Mouse (Mus musculus): ENCODE measurements around the gene Myom1. TPM values are rescaled to one million over a fixed set of nuclear protein-coding genes. Genes with fewer than 3 reads are reported as not detected.

The Myom1 gene
- polyA plus RNA-seq, 1 experiment from 2014 or later = 18.5 TPM

DNA sequence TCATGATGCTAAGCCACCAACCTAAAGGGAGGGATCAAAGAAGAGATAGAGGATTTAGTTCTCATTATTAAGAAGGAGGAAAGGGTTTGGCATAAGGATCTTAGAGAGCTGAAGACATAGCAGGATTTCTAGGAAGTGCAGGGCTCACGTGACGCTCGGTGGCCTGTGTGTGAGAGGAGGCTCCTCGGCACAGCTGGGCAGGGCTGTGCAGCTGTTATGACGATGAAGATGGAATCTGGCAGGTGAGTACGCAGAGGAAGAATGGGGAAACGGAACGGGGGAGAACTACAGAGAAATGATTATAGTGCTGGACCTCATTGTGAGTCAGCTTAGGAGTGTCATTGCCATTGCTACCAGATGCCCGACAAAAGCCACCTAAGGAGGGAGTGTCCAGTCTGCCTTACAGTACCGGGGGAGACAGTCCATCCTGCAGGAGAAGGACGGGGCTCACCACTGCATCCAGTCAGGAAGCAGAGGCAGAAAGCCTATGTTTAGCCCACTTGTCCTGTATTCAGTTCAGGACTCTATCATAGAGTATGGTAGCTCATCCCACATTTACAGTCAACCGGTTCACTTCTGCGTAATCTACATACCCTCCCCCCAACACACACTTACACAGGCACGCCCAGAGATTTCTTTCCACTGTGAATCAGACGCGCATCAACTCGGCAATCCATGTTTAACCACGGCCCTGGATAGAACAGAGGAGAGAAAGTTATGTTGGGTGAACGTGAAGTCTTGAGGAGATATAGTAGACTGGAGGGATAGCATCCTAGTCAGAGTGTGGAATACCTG lies 142.1 kb downstream of the Myom1 start:
- WGBS = 83% methylated on average over 19 of the region's 19 CpGs
- H3K4me1 ChIP-seq (replicated peaks; ENCODE audit: control insufficient read depth, insufficient read depth, low read length) = no peaks in the 10 kb centered on the region
- no peaks in the 10 kb centered on the region for H3K9me3 ChIP-seq (ENCODE audit: control insufficient read depth, low read length)
- no peak overlapping the region for H3K9ac ChIP-seq (ENCODE audit: low read length)
- H3K27me3 ChIP-seq (replicated peaks; ENCODE audit: control insufficient read depth, insufficient read depth, low read length) = no peaks in the 10 kb centered on the region
- H3K27ac ChIP-seq (ENCODE audit: low read depth) = no peak overlapping the region
- ATAC-seq (replicated peaks; ENCODE audit: low FRiP score, low TSS enrichment, low read depth) (no peak), DNase-seq (ENCODE audit: low spot score) (peak; percentile 32)
- no peak overlapping the region for H3K4me3 ChIP-seq (ENCODE audit: low read depth, low read length)
- H3K36me3 ChIP-seq (ENCODE audit: control insufficient read depth, insufficient read depth, low read length) = no peaks in the 10 kb centered on the region
- no peak overlapping the region for H3K4me2 ChIP-seq (ENCODE audit: low read length)

DNA sequence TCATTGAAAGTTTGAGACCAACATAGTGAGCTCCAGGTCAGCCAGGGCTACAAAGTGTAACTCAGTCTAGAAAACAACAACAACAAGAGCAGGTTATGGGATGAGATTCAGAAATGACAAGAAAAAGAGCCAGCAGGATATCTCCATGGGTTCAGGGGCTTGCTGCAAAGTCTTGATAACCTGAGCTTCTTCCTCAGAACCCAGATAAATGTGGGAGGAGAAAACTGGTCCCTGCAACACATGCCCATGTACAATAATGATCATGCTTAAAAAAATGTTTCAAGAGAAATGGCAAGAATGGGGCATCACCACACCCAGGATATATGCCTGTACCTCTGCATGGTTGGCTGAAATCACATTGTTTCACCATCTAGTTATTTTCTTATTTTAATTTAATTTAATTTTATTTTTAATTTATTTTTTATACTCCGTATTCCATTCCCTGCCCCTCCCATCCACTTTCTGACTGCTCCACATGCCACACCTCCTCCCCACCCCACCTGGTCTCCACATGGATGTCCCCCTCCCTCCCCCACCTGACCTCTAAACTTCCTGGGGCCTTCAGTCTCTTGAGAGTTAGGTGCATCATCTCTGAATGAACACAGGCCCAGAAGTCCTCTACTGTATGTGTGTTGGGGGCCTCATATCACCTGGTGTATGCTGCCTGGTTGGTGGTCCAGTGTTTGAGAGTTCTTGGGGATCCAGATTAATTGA lies 143.0 kb downstream of the Myom1 start:
- DNase-seq (ENCODE audit: low spot score) (no peak), ATAC-seq (replicated peaks; ENCODE audit: low FRiP score, low TSS enrichment, low read depth) (no peak)
- 95% methylated on average over 1 of the region's 1 CpGs for WGBS
- H3K4me3 ChIP-seq (ENCODE audit: low read depth, low read length) = no peak overlapping the region
- H3K27me3 ChIP-seq (replicated peaks; ENCODE audit: control insufficient read depth, insufficient read depth, low read length) = no peaks in the 10 kb centered on the region
- H3K9me3 ChIP-seq (ENCODE audit: control insufficient read depth, low read length) = no peaks in the 10 kb centered on the region
- no peak overlapping the region for H3K9ac ChIP-seq (ENCODE audit: low read length)
- H3K4me2 ChIP-seq (ENCODE audit: low read length) = no peak overlapping the region
- no peaks in the 10 kb centered on the region for H3K4me1 ChIP-seq (replicated peaks; ENCODE audit: control insufficient read depth, insufficient read depth, low read length)
- H3K27ac ChIP-seq (ENCODE audit: low read depth) = no peak overlapping the region
- no peaks in the 10 kb centered on the region for H3K36me3 ChIP-seq (ENCODE audit: control insufficient read depth, insufficient read depth, low read length)

DNA sequence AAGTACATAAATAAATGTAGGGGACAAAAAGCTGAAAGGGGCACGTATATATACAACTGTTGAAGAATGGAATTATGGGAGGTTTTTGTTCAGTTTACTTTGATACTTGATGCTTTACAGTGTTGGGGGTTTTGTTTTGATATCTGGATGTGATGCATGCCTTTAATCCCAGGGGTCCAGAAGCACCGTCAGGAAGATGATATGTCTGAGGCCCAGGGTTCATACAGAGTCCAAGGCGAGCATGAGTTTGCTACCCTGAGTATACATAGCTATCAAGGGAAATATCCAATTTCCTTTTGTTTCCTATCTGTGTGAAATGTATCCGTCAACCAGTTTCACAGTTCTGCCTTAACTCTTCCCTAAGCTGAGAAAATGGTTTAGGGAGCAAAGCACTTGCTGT lies 150.9 kb downstream of the Myom1 start:
- Histone ChIP-seq H3K9me3 (ENCODE audit: control insufficient read depth, low read length) (no peaks in the 10 kb centered on the region), H3K4me1 (replicated peaks; ENCODE audit: control insufficient read depth, insufficient read depth, low read length) (peaks cover 10% of the 10 kb centered on the region; the same call in 1 of the 2 replicates), H3K9ac (ENCODE audit: low read length) (no peak overlapping the region), H3K27me3 (replicated peaks; ENCODE audit: control insufficient read depth, insufficient read depth, low read length) (no peaks in the 10 kb centered on the region), H3K4me3 (ENCODE audit: low read depth, low read length) (no peak overlapping the region), H3K36me3 (ENCODE audit: control insufficient read depth, insufficient read depth, low read length) (no peaks in the 10 kb centered on the region), H3K4me2 (ENCODE audit: low read length) (no peak overlapping the region), H3K27ac (ENCODE audit: low read depth) (no peak overlapping the region)
- DNase-seq (ENCODE audit: low spot score) (no peak), ATAC-seq (replicated peaks; ENCODE audit: low FRiP score, low TSS enrichment, low read depth) (no peak)
- whole genome bisulfite sequencing = 40% methylated on average over 4 of the region's 4 CpGs

DNA sequence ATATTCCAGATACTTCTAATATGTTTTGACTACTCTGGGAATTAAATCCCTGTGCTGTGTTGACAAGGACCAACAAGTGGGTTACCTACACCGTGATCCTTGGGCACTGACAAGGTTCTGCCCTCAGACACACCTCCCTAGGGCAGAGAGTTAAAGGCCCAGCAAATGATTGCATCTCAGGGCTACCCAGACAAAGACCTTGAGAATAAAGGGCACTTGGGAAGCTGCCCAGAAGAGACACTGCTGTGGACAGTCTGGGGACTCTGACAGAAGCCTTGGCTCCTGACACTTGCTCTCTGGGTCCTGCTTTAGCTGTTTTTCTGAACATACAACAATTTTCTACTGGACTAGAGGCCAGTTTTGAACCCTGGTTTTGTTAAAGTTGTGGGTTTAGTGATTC lies 152.8 kb downstream of the Myom1 start:
- Histone ChIP-seq H3K4me3 (ENCODE audit: low read depth, low read length) (no peak overlapping the region), H3K27me3 (replicated peaks; ENCODE audit: control insufficient read depth, insufficient read depth, low read length) (no peaks in the 10 kb centered on the region), H3K4me1 (replicated peaks; ENCODE audit: control insufficient read depth, insufficient read depth, low read length) (peaks cover 15% of the 10 kb centered on the region), H3K4me2 (ENCODE audit: low read length) (no peak overlapping the region), H3K9me3 (ENCODE audit: control insufficient read depth, low read length) (no peaks in the 10 kb centered on the region), H3K36me3 (ENCODE audit: control insufficient read depth, insufficient read depth, low read length) (no peaks in the 10 kb centered on the region), H3K27ac (ENCODE audit: low read depth) (no peak overlapping the region), H3K9ac (ENCODE audit: low read length) (no peak overlapping the region)
- DNase-seq (ENCODE audit: low spot score) (no peak), ATAC-seq (replicated peaks; ENCODE audit: low FRiP score, low TSS enrichment, low read depth) (no peak)
- WGBS = 17% methylated on average over 1 of the region's 1 CpGs

GRCm38 (mm10) chr17:71159152-71159567 lies 156.7 kb downstream of the Myom1 start:
- H3K27ac ChIP-seq (ENCODE audit: low read depth) = peak overlapping the region; percentile 6; the same call in 1 of the 2 replicates

DNA sequence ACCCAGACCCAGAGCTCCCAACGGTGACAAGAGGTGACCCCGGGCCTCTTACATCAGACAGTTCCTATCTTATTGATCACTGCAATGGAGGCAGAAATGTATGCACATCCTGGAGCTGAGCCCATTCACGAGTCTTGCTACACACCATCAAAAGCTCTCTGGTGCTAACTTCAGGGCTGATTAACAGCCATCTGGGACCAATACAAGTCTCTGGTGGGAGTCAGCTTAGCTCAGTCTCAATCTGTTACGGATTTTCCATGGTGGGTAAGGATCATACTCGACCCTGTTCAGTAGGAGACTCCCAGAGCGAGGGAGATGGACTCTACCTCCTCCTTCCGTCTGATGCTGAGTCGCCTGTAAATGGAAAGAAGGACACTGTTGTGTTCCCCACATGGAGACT lies 157.3 kb downstream of the Myom1 start:
- peaks cover 9% of the 10 kb centered on the region for H3K4me1 ChIP-seq (replicated peaks; ENCODE audit: control insufficient read depth, insufficient read depth, low read length)
- no peaks in the 10 kb centered on the region for H3K27me3 ChIP-seq (replicated peaks; ENCODE audit: control insufficient read depth, insufficient read depth, low read length)
- no peak overlapping the region for H3K4me3 ChIP-seq (ENCODE audit: low read depth, low read length)
- no peaks in the 10 kb centered on the region for H3K36me3 ChIP-seq (ENCODE audit: control insufficient read depth, insufficient read depth, low read length)
- WGBS = 65% methylated on average over 8 of the region's 8 CpGs
- H3K27ac ChIP-seq (ENCODE audit: low read depth) = peak overlapping the region; percentile 6; the same call in 1 of the 2 replicates
- H3K9me3 ChIP-seq (ENCODE audit: control insufficient read depth, low read length) = no peaks in the 10 kb centered on the region
- H3K9ac ChIP-seq (ENCODE audit: low read length) = no peak overlapping the region
- no peak for DNase-seq (ENCODE audit: low spot score)
- ATAC-seq (replicated peaks; ENCODE audit: low FRiP score, low TSS enrichment, low read depth) = no peak
- H3K4me2 ChIP-seq (ENCODE audit: low read length) = no peak overlapping the region

More at GRCm38 (mm10) chr17:71159152-71159567, 156.7 kb downstream of the Myom1 start:
- Histone ChIP-seq H3K9me3 (ENCODE audit: control insufficient read depth, low read length) (no peaks in the 10 kb centered on the region), H3K9ac (ENCODE audit: low read length) (no peak overlapping the region), H3K4me2 (ENCODE audit: low read length) (no peak overlapping the region), H3K4me1 (replicated peaks; ENCODE audit: control insufficient read depth, insufficient read depth, low read length) (peaks cover 11% of the 10 kb centered on the region), H3K4me3 (ENCODE audit: low read depth, low read length) (no peak overlapping the region), H3K36me3 (ENCODE audit: control insufficient read depth, insufficient read depth, low read length) (no peaks in the 10 kb centered on the region), H3K27me3 (replicated peaks; ENCODE audit: control insufficient read depth, insufficient read depth, low read length) (no peaks in the 10 kb centered on the region)
- 9% methylated on average over 4 of the region's 4 CpGs for WGBS
- DNase-seq (ENCODE audit: low spot score) = no peak
- ATAC-seq (replicated peaks; ENCODE audit: low FRiP score, low TSS enrichment, low read depth) = peak; percentile 47; the same call in 1 of the 2 replicates

DNA sequence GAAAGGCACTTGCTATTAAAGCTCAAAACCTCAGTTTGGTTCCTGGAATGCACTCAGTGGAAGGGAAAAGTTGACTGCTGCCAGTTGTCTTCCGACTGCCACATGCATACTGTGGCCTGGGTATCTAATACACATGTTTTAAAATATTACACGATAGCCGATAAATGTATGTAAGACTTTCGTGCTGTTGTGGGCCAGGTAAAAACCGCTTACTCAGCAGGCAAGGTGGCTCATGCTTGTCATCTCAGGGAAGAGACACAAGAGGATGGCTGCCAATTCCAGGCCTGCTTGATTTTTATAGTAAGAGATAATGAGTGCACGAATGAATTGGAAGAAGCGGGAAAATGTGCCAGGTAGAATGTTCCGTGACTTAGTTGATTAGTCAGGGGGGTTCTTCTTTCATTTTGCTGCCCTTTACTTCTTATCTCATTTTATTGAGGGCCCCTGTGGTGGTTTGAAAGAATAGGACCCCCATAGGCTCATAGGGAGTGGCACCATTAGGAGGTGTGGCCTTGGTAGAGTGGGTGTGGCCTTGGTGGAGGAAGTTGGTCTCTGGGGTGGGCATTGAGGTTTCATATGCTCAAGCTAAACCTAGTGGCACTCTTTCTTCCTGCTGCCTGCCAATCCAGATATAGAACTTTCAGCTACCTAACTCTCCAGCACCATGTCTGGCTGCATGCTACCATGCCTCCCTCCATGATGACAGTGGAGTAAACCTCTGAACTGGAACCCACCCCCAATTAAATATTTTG lies 158.0 kb downstream of the Myom1 start:
- Histone ChIP-seq H3K9ac (ENCODE audit: low read length) (no peak overlapping the region), H3K4me1 (replicated peaks; ENCODE audit: control insufficient read depth, insufficient read depth, low read length) (peaks cover 5% of the 10 kb centered on the region), H3K36me3 (ENCODE audit: control insufficient read depth, insufficient read depth, low read length) (no peaks in the 10 kb centered on the region), H3K27me3 (replicated peaks; ENCODE audit: control insufficient read depth, insufficient read depth, low read length) (no peaks in the 10 kb centered on the region), H3K27ac (ENCODE audit: low read depth) (no peak overlapping the region), H3K4me2 (ENCODE audit: low read length) (no peak overlapping the region), H3K4me3 (ENCODE audit: low read depth, low read length) (no peak overlapping the region), H3K9me3 (ENCODE audit: control insufficient read depth, low read length) (no peaks in the 10 kb centered on the region)
- ATAC-seq (replicated peaks; ENCODE audit: low FRiP score, low TSS enrichment, low read depth) (no peak), DNase-seq (ENCODE audit: low spot score) (no peak)
- 95% methylated on average over 8 of the region's 8 CpGs for WGBS

- H3K4me1 ChIP-seq (replicated peaks; ENCODE audit: control insufficient read depth, insufficient read depth, low read length) = no peaks in the 10 kb centered on the region
- H3K9me3 ChIP-seq (ENCODE audit: control insufficient read depth, low read length) = no peaks in the 10 kb centered on the region
- no peak overlapping the region for H3K27ac ChIP-seq (ENCODE audit: low read depth)
- no peaks in the 10 kb centered on the region for H3K27me3 ChIP-seq (replicated peaks; ENCODE audit: control insufficient read depth, insufficient read depth, low read length)
- no peaks in the 10 kb centered on the region for H3K36me3 ChIP-seq (ENCODE audit: control insufficient read depth, insufficient read depth, low read length)
- no peak overlapping the region for H3K4me2 ChIP-seq (ENCODE audit: low read length)
- H3K9ac ChIP-seq (ENCODE audit: low read length) = no peak overlapping the region
- DNase-seq (ENCODE audit: low spot score) (no peak), ATAC-seq (replicated peaks; ENCODE audit: low FRiP score, low TSS enrichment, low read depth) (no peak)
- H3K4me3 ChIP-seq (ENCODE audit: low read depth, low read length) = no peak overlapping the region
- 69% methylated on average over 6 of the region's 6 CpGs for WGBS
Measured at GRCm38 (mm10) chr17:71164991-71165390, 162.6 kb downstream of the Myom1 start.
